Mouse (Mus musculus) brain, embryonic 14.5 days (tissue): ENCODE results near the gene Wwc2.

Source experiments
- CTCF ChIP-seq: fragments of 200-500 bp; IDR thresholded peaks from 2 replicates; pipeline ENCODE4 v1.5.1; 2012; ENCODE audit warnings: inconsistent platforms, mild to moderate bottlenecking, moderate library complexity, borderline replicate concordance; ENCODE audit not compliant: insufficient read depth, insufficient read length; ENCODE audit errors: extremely low read depth
- POLR2A ChIP-seq: fragments of 200-500 bp; IDR thresholded peaks from 2 replicates; pipeline ENCODE4 v1.6.1; 2012; ENCODE audit warnings: mild to moderate bottlenecking, inconsistent platforms, borderline replicate concordance; ENCODE audit not compliant: poor library complexity, insufficient read depth, insufficient read length, severe bottlenecking; ENCODE audit errors: extremely low read depth

DNA sequence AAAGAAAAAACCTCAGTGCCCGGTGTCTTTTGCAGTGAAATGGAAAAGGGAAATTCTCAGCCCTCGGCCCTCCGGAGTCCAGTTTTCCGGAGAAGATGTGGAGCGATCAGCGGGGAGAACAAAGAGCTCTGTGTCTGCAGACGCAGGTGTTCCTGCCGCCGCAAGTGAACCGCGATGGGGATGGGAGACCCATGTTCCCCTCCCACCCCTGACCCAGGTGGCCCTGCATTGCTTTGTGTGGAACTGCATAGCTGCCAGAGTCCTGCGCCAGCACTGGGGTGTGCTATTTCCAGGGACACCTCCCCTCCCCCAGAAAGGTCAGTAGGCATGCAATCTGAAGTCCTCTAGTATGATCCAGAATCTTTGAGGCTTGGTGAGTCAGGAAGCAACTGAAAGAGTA lies 179.5 kb downstream of the Wwc2 start:
- TF ChIP-seq POLR2A, result no peak
- no peak for TF ChIP-seq CTCF
